Mouse (Mus musculus): ENCODE results near the gene Lgals1. TPM values are rescaled to one million over a fixed set of nuclear protein-coding genes. Genes with fewer than 3 reads are reported as not detected.

The Lgals1 gene
- polyA plus RNA-seq, 1 experiment, result 13,722 TPM

GRCm38 (mm10) chr15:78899740-78900584 is 26.6 kb upstream of the Lgals1 start, which contains the start of gene Sh3bp1:
TSS of gene Sh3bp1 (plus strand) at chr15:78899768.
- TF ChIP-seq MAX (IDR thresholded peaks at IDR 0.05; ENCODE audit: low read depth), result no peak
- no peak for TF ChIP-seq REST (IDR thresholded peaks at IDR 0.05; ENCODE audit: insufficient read depth, insufficient read length)
- peak in 1 of 3 experiments; percentile 44 for TF ChIP-seq MYOD1 (IDR thresholded peaks at IDR 0.05; ENCODE audit: control insufficient read depth in 1 of 3, insufficient read length in 2 of 3, low read depth in 2 of 3)
- no peak for TF ChIP-seq CEBPB (IDR thresholded peaks at IDR 0.05; ENCODE audit: insufficient read depth, poor library complexity, severe bottlenecking)
- TF ChIP-seq POLR2AphosphoS2 (IDR thresholded peaks at IDR 0.05; ENCODE audit: insufficient read length, low read depth), result peak; percentile 53
- peak; percentile 74 for TF ChIP-seq POLR2A (IDR thresholded peaks at IDR 0.05; ENCODE audit: insufficient read length, low read depth)
- TF ChIP-seq MYOG (IDR thresholded peaks at IDR 0.05; ENCODE audit: control insufficient read depth in 1 of 3, insufficient read depth in 1 of 3, insufficient read length in 2 of 3, low read depth in 2 of 3), result peak in 2 of 3 experiments; percentile 18 to 46
- peak within 1 kb of the TSS; percentile 99 for H3K4me2 ChIP-seq (ENCODE audit: low read depth)

DNA sequence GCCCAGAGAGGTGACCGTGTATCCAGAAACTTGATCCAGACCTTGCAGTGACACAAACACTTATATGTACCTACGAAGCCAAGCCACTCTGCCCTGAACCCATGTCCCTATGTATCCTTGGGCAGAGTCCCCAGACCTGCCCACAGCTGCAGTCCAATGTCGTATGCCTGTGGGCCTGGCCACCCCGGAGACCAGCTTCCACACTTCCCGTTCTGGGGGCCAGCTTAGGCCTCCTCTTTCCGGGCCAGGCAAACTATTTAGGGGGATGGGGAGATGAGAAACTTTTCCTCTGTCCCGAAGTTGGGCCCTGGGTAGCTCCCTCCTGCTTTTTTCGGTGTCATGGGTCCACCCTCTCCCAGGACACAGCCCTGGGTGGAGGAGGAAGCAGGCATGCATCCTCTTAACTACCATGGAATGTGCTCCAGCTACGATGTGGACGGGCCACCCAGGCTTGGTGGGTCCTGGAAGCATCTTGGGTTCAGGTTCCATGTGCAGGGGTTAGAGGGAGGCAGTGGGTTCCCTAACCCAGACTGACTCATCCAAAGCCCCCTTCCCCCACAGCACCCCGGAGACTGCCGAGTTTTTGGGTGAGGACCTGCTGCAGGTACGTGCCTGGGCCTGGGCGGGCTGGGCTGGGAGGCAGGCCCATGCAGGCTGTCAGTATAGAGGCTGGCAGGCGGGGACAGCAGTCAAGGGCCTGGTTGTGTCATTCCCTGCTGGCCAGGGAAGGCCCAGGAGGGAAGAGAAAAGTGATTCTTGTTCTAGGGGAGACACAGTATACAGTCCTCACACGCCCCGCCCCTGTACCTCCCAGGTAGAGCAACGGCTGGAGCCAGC is 25.7 kb upstream of the Lgals1 start:
- Histone ChIP-seq H3K36me3 (ENCODE audit: control insufficient read depth, insufficient read depth) (peaks cover 6% of the 10 kb centered on the region), H3K79me2 (ENCODE audit: control insufficient read depth, insufficient read depth) (no peaks in the 10 kb centered on the region), H3ac (ENCODE audit: control insufficient read depth, insufficient read length) (peak overlapping the region; percentile 21), H3K4me2 (ENCODE audit: low read depth) (peak overlapping the region; percentile 99), H3K4me3 (peak overlapping the region; percentile 49), H3K27me3 (ENCODE audit: control insufficient read depth, insufficient read depth, insufficient read length) (no peaks in the 10 kb centered on the region)
- TF ChIP-seq SRF (IDR thresholded peaks at IDR 0.05; ENCODE audit: control insufficient read depth, insufficient read length, low read depth) (no peak), MYOG (IDR thresholded peaks at IDR 0.05; ENCODE audit: control insufficient read depth in 1 of 3, insufficient read depth in 1 of 3, insufficient read length in 2 of 3, low read depth in 2 of 3) (no peak), CEBPB (IDR thresholded peaks at IDR 0.05; ENCODE audit: insufficient read depth, poor library complexity, severe bottlenecking) (no peak), POLR2AphosphoS2 (IDR thresholded peaks at IDR 0.05; ENCODE audit: insufficient read length, low read depth) (no peak), E2F4 (IDR thresholded peaks at IDR 0.05; ENCODE audit: insufficient read depth) (no peak), TCF12 (IDR thresholded peaks at IDR 0.05; ENCODE audit: insufficient read depth, poor library complexity, severe bottlenecking) (no peak), MAX (IDR thresholded peaks at IDR 0.05; ENCODE audit: low read depth) (no peak), TCF3 (IDR thresholded peaks at IDR 0.05; ENCODE audit: insufficient read length, low read depth) (no peak), USF1 (IDR thresholded peaks at IDR 0.05; ENCODE audit: low read depth) (no peak), MYOD1 (IDR thresholded peaks at IDR 0.05; ENCODE audit: control insufficient read depth in 1 of 3, insufficient read length in 2 of 3, low read depth in 2 of 3) (no peak), REST (IDR thresholded peaks at IDR 0.05; ENCODE audit: insufficient read depth, insufficient read length) (no peak), POLR2A (IDR thresholded peaks at IDR 0.05; ENCODE audit: insufficient read length, low read depth) (no peak)

More at GRCm38 (mm10) chr15:78899740-78900584, 26.6 kb upstream of the Lgals1 start, which contains the start of gene Sh3bp1:
- Histone ChIP-seq H3K79me2 (ENCODE audit: control insufficient read depth, insufficient read depth) (no peaks in the 10 kb centered on the region), H3K4me3 (peak within 1 kb of the TSS; percentile 49), H3ac (ENCODE audit: control insufficient read depth, insufficient read length) (peak within 1 kb of the TSS; percentile 21), H3K36me3 (ENCODE audit: control insufficient read depth, insufficient read depth) (peaks cover 6% of the 10 kb centered on the region), H3K27me3 (ENCODE audit: control insufficient read depth, insufficient read depth, insufficient read length) (no peaks in the 10 kb centered on the region)

GRCm38 (mm10) chr15:78901422-78901789 is 25.1 kb upstream of the Lgals1 start:
- no peaks in the 10 kb centered on the region for H3K79me2 ChIP-seq (ENCODE audit: control insufficient read depth, insufficient read depth)
- H3ac ChIP-seq (ENCODE audit: control insufficient read depth, insufficient read length), result no peak overlapping the region
- H3K4me3 ChIP-seq, result no peak overlapping the region
- no peak overlapping the region for H3K4me2 ChIP-seq (ENCODE audit: low read depth)
- H3K36me3 ChIP-seq (ENCODE audit: control insufficient read depth, insufficient read depth), result peaks cover 9% of the 10 kb centered on the region
- TF ChIP-seq TCF3 (IDR thresholded peaks at IDR 0.05; ENCODE audit: insufficient read length, low read depth) (no peak), REST (IDR thresholded peaks at IDR 0.05; ENCODE audit: insufficient read depth, insufficient read length) (no peak), POLR2A (IDR thresholded peaks at IDR 0.05; ENCODE audit: insufficient read length, low read depth) (no peak), E2F4 (IDR thresholded peaks at IDR 0.05; ENCODE audit: insufficient read depth) (no peak), TCF12 (IDR thresholded peaks at IDR 0.05; ENCODE audit: insufficient read depth, poor library complexity, severe bottlenecking) (no peak), MAX (IDR thresholded peaks at IDR 0.05; ENCODE audit: low read depth) (no peak), MYOD1 (IDR thresholded peaks at IDR 0.05; ENCODE audit: control insufficient read depth in 1 of 3, insufficient read length in 2 of 3, low read depth in 2 of 3) (no peak), CEBPB (IDR thresholded peaks at IDR 0.05; ENCODE audit: insufficient read depth, poor library complexity, severe bottlenecking) (no peak), USF1 (IDR thresholded peaks at IDR 0.05; ENCODE audit: low read depth) (no peak)
- no peaks in the 10 kb centered on the region for H3K27me3 ChIP-seq (ENCODE audit: control insufficient read depth, insufficient read depth, insufficient read length)

DNA sequence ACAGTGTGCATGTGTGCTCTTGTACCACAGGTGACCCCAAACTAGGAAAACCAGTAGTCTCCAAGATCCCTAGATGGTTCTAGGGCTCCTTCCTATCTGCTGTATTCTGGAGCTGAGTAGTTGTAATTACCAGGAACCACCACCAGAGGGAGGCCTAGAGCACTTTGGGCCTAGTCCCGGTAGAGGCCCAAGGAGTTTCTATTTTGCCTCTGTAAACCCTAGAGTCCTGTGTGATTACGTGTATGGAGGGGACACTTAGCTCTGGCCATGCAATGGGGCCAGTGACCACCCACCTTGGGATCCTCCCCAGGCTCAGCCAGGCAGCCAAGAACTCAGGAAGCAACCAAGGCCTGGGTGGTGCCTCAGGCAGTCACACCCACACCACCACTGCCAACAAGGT is 23.3 kb upstream of the Lgals1 start:
- Histone ChIP-seq H3K79me2 (ENCODE audit: control insufficient read depth, insufficient read depth) (no peaks in the 10 kb centered on the region), H3ac (ENCODE audit: control insufficient read depth, insufficient read length) (no peak overlapping the region), H3K36me3 (ENCODE audit: control insufficient read depth, insufficient read depth) (peaks cover 13% of the 10 kb centered on the region), H3K4me3 (no peak overlapping the region), H3K4me2 (ENCODE audit: low read depth) (peak overlapping the region; percentile 51), H3K27me3 (ENCODE audit: control insufficient read depth, insufficient read depth, insufficient read length) (no peaks in the 10 kb centered on the region)
- TF ChIP-seq TCF12 (IDR thresholded peaks at IDR 0.05; ENCODE audit: insufficient read depth, poor library complexity, severe bottlenecking) (no peak), MAX (IDR thresholded peaks at IDR 0.05; ENCODE audit: low read depth) (no peak), POLR2AphosphoS2 (IDR thresholded peaks at IDR 0.05; ENCODE audit: insufficient read length, low read depth) (no peak), MYOD1 (IDR thresholded peaks at IDR 0.05; ENCODE audit: control insufficient read depth in 1 of 3, insufficient read length in 2 of 3, low read depth in 2 of 3) (no peak), REST (IDR thresholded peaks at IDR 0.05; ENCODE audit: insufficient read depth, insufficient read length) (no peak), TCF3 (IDR thresholded peaks at IDR 0.05; ENCODE audit: insufficient read length, low read depth) (no peak), POLR2A (IDR thresholded peaks at IDR 0.05; ENCODE audit: insufficient read length, low read depth) (no peak), SRF (IDR thresholded peaks at IDR 0.05; ENCODE audit: control insufficient read depth, insufficient read length, low read depth) (no peak), USF1 (IDR thresholded peaks at IDR 0.05; ENCODE audit: low read depth) (no peak), MYOG (IDR thresholded peaks at IDR 0.05; ENCODE audit: control insufficient read depth in 1 of 3, insufficient read depth in 1 of 3, insufficient read length in 2 of 3, low read depth in 2 of 3) (no peak), CEBPB (IDR thresholded peaks at IDR 0.05; ENCODE audit: insufficient read depth, poor library complexity, severe bottlenecking) (no peak), E2F4 (IDR thresholded peaks at IDR 0.05; ENCODE audit: insufficient read depth) (no peak)
